8 mouse cellular contexts compared by ENCODE assay signal in the genomic region with DNA sequence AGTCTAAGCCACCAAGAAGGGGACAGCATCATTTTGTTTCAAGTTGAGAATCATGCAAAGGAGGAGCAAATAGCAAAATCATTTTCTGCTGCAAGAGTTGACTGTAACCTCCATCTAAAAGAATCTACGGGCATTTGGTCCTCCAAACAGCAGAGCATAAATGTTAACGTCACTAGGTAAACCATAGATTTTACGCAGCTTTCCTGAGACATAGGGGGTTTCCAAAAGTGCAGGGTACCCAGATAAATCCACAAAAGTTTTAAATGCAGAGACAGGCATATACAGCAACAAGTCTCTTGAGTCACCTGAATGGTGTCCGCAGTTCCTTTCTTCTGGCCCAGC. TPM values are rescaled to one million over a fixed set of nuclear protein-coding genes. Genes with fewer than 3 reads are reported as not detected.
DNase-seq lines count a peak whose midpoint lies in the region; ATAC-seq and TF ChIP-seq lines count a peak whose summit lies in the region.

No protein-coding gene starts in this region.

- no peak for TF ChIP-seq CTCF in ES-Bruce4 (IDR thresholded peaks at IDR 0.05; ENCODE audit: low read depth, low read length)

- intact Hi-C loops in heart, postnatal 14 days (cut with DNase I), result loop anchor here (5.0 kb wide), 2 partner anchors 59 to 131 kb away; partner anchors contain the start of gene Nr4a2
- intact Hi-C loops in left cerebral cortex, postnatal 10 days (cut with DNase I), result loop anchor here (5.0 kb wide), 1 partner anchor 64 kb away; no protein-coding TSS in a partner anchor

- no peaks in the 10 kb centered on the region for H3K27me3 ChIP-seq in heart, embryonic 11.5 days (ENCODE audit: control insufficient read depth, insufficient read depth, low read length)
- no peaks in the 10 kb centered on the region; the same call in 1 of the 2 replicates for H3K27me3 ChIP-seq in ES-Bruce4 (ENCODE audit: control insufficient read depth, insufficient read depth, low read length, poor library complexity, severe bottlenecking)
- no peaks in the 10 kb centered on the region for H3K27me3 ChIP-seq in hindbrain, embryonic 10.5 days (ENCODE audit: insufficient read depth, poor library complexity, severe bottlenecking)
- H3K27me3 ChIP-seq in megakaryocyte, embryonic 14.5 days (replicated peaks), result no peaks in the 10 kb centered on the region

- WGBS in heart, embryonic 11.5 days (ENCODE audit: insufficient replicate concordance), result 28% methylated on average over 4 of the region's 4 CpGs
- 22% methylated on average over 4 of the region's 4 CpGs for WGBS in hindbrain, embryonic 10.5 days

- no peaks in the 10 kb centered on the region for H3K9me3 ChIP-seq in heart, embryonic 11.5 days (replicated peaks; ENCODE audit: control insufficient read depth, low read length)
- H3K9me3 ChIP-seq in ES-Bruce4 (replicated peaks; ENCODE audit: control insufficient read depth, insufficient read depth, low read length, poor library complexity, severe bottlenecking), result no peaks in the 10 kb centered on the region
- no peaks in the 10 kb centered on the region for H3K9me3 ChIP-seq in hindbrain, embryonic 10.5 days
- H3K9me3 ChIP-seq in megakaryocyte, embryonic 14.5 days, result no peaks in the 10 kb centered on the region

- H3K4me3 ChIP-seq in heart, embryonic 11.5 days (ENCODE audit: low read depth, low read length), result peak overlapping the region; percentile 51
- H3K4me3 ChIP-seq in ES-Bruce4 (ENCODE audit: low read depth, low read length), result peak overlapping the region; percentile 69
- peak overlapping the region; percentile 67 for H3K4me3 ChIP-seq in hindbrain, embryonic 10.5 days
- H3K4me3 ChIP-seq in megakaryocyte, embryonic 14.5 days (replicated peaks), result peak overlapping the region; percentile 93

- no peak for DNase-seq in heart, postnatal 14 days
- DNase-seq in hindbrain, embryonic 10.5 days (ENCODE audit: low spot score), result no peak
- no peak for DNase-seq in left cerebral cortex, adult 11 months (ENCODE audit: low spot score)
- no peak for DNase-seq in left cerebral cortex, postnatal 10 days (ENCODE audit: extremely low spot score in 1 of 2, low spot score in 2 of 2)
- DNase-seq in layer of hippocampus, adult 8-10 months (ENCODE audit: low spot score in 2 of 2), result no peak

- H3K9ac ChIP-seq in heart, embryonic 11.5 days (ENCODE audit: low read depth, low read length), result peak overlapping the region; percentile 69
- peak overlapping the region; percentile 51 for H3K9ac ChIP-seq in ES-Bruce4 (ENCODE audit: low read depth, poor library complexity, severe bottlenecking)

- no peak for ATAC-seq in heart, embryonic 11.5 days (replicated peaks; ENCODE audit: insufficient number of reproducible peaks, low FRiP score, low TSS enrichment)

- no peak for TF ChIP-seq EP300 in ES-Bruce4 (IDR thresholded peaks at IDR 0.05; ENCODE audit: insufficient read depth, low read depth, low read length)

- H3K27ac ChIP-seq in heart, embryonic 11.5 days (ENCODE audit: low read depth, low read length), result peak overlapping the region; percentile 79; the same call in 1 of the 2 replicates
- H3K27ac ChIP-seq in ES-Bruce4 (ENCODE audit: insufficient read depth, low read length), result no peak overlapping the region
- peak overlapping the region; percentile 94 for H3K27ac ChIP-seq in hindbrain, embryonic 10.5 days

- H3K4me2 ChIP-seq in heart, embryonic 11.5 days, result peak overlapping the region; percentile 61

- no peaks in the 10 kb centered on the region for H3K4me1 ChIP-seq in heart, embryonic 11.5 days (ENCODE audit: control insufficient read depth, insufficient read depth, low read length)
- H3K4me1 ChIP-seq in ES-Bruce4 (ENCODE audit: control insufficient read depth, insufficient read depth, low read length), result no peaks in the 10 kb centered on the region
- H3K4me1 ChIP-seq in hindbrain, embryonic 10.5 days (replicated peaks), result peaks cover 10% of the 10 kb centered on the region
- peaks cover 16% of the 10 kb centered on the region for H3K4me1 ChIP-seq in megakaryocyte, embryonic 14.5 days

- no peak for TF ChIP-seq POLR2A in ES-Bruce4 (IDR thresholded peaks at IDR 0.05; ENCODE audit: insufficient read depth, low read length)

- H3K36me3 ChIP-seq in heart, embryonic 11.5 days (ENCODE audit: control insufficient read depth, insufficient read depth, low read length), result no peaks in the 10 kb centered on the region
- no peaks in the 10 kb centered on the region for H3K36me3 ChIP-seq in ES-Bruce4 (ENCODE audit: control insufficient read depth, insufficient read depth, low read length, poor library complexity, severe bottlenecking)
- no peaks in the 10 kb centered on the region for H3K36me3 ChIP-seq in hindbrain, embryonic 10.5 days
- no peaks in the 10 kb centered on the region for H3K36me3 ChIP-seq in megakaryocyte, embryonic 14.5 days (replicated peaks; ENCODE audit: low read length)

RNA-seq across cellular contexts. Expression of gene Gpd2, which starts 56.1 kb away (rescaled TPM):
- polyA plus RNA-seq in heart, embryonic 11.5 days (2014; fragmentation: Nextera tagmentation; extraction: Ambion mirVana), result 16.9 and 17.3 TPM in 2 replicates
- 10 to 100 TPM; 14.5 to 22.0 TPM for total RNA-seq in heart, postnatal 14 days (2021)
- 39.2 and 40.0 TPM in 2 replicates for polyA plus RNA-seq in ES-Bruce4 (2011; ENCODE audit: insufficient read depth, insufficient read length, low read depth, missing spikeins)
- 24.2 and 29.1 TPM in 2 replicates for polyA plus RNA-seq in hindbrain, embryonic 10.5 days (2016; fragmentation: Nextera tagmentation; extraction: Ambion mirVana)
- 0.77 and 3.5 TPM in 2 replicates for polyA plus RNA-seq in megakaryocyte, embryonic 14.5 days (2012; ENCODE audit: insufficient read depth, low replicate concordance)
- total RNA-seq in left cerebral cortex, postnatal 10 days (2021), result 100 to 1,000 TPM; 109 to 120 TPM
- 100 to 1,000 TPM; 120 to 148 (median 124) TPM for total RNA-seq in layer of hippocampus, adult 8-10 months (2022)

RNA-seq across cellular contexts. Expression of gene Nr4a2, which starts 57.5 kb away (rescaled TPM):
- polyA plus RNA-seq in heart, embryonic 11.5 days (2014; fragmentation: Nextera tagmentation; extraction: Ambion mirVana), result 2.8 and 3.9 TPM in 2 replicates
- total RNA-seq in heart, postnatal 14 days (2021), result 1 to 10 TPM; 1.7 to 1.9 TPM
- polyA plus RNA-seq in ES-Bruce4 (2011; ENCODE audit: insufficient read depth, insufficient read length, low read depth, missing spikeins), result 1.4 and 1.7 TPM in 2 replicates
- 6.0 and 9.6 TPM in 2 replicates for polyA plus RNA-seq in hindbrain, embryonic 10.5 days (2016; fragmentation: Nextera tagmentation; extraction: Ambion mirVana)
- 0.66 and 0.82 TPM in 2 replicates for polyA plus RNA-seq in megakaryocyte, embryonic 14.5 days (2012; ENCODE audit: insufficient read depth, low replicate concordance)
- total RNA-seq in left cerebral cortex, postnatal 10 days (2021), result 10 to 100 TPM; 52.8 to 75.5 TPM
- total RNA-seq in layer of hippocampus, adult 8-10 months (2022), result 10 to 100 TPM; 42.0 to 77.6 (median 58.6) TPM
